Comparison of ENCODE assay signal across 7 mouse cellular contexts in the genomic region with DNA sequence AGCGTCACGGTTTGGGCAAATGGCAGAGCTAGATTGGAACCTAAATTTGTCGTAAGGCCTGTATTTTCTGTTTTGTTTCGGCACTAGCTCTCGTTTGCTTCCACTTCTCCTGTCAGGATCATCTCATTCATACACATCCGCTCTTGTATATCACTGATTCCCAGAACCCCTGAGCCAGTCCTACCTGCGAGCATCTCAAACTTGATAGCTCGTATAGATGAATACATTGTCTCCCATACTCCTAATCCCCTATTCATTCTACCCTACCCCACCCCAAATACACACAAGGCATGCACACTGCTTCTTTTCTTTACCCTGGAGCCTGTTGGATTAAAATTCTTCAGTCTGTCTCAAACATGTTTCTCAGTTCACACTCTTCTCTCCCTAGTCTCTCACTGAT. TPM values are rescaled to one million over a fixed set of nuclear protein-coding genes. Genes with fewer than 3 reads are reported as not detected.
DNase-seq lines count a peak whose midpoint lies in the region; ATAC-seq and TF ChIP-seq lines count a peak whose summit lies in the region.

No protein-coding gene starts in this region.

- no peak for TF ChIP-seq CTCF in lung, postnatal 0 days (IDR thresholded peaks at IDR 0.05)

- peak overlapping the region; percentile 70 for H3K27ac ChIP-seq in lung, postnatal 0 days (ENCODE audit: low read length)
- H3K27ac ChIP-seq in forebrain, embryonic 12.5 days: peak overlapping the region; percentile 87
- H3K27ac ChIP-seq in limb, embryonic 13.5 days: no peak overlapping the region; the same call in 1 of the 2 replicates
- H3K27ac ChIP-seq in stomach, embryonic 14.5 days (ENCODE audit: low read length): peak overlapping the region; percentile 84; the same call in 1 of the 2 replicates

- no peak for TF ChIP-seq EP300 in lung, postnatal 0 days (IDR thresholded peaks at IDR 0.05)

- H3K4me3 ChIP-seq in lung, postnatal 0 days (ENCODE audit: low read depth, low read length): peak overlapping the region; percentile 81
- H3K4me3 ChIP-seq in forebrain, embryonic 12.5 days (replicated peaks): peak overlapping the region; percentile 85
- H3K4me3 ChIP-seq in limb, embryonic 13.5 days: peak overlapping the region; percentile 83
- H3K4me3 ChIP-seq in stomach, embryonic 14.5 days (ENCODE audit: low read depth, low read length): peak overlapping the region; percentile 86

- H3K4me1 ChIP-seq in lung, postnatal 0 days (ENCODE audit: insufficient read depth, low read depth, low read length): peaks cover 10% of the 10 kb centered on the region; the same call in 1 of the 2 replicates
- peaks cover 13% of the 10 kb centered on the region for H3K4me1 ChIP-seq in forebrain, embryonic 12.5 days
- H3K4me1 ChIP-seq in limb, embryonic 13.5 days: peaks cover 16% of the 10 kb centered on the region
- peaks cover 6% of the 10 kb centered on the region for H3K4me1 ChIP-seq in stomach, embryonic 14.5 days (ENCODE audit: control insufficient read depth, insufficient read depth, low read length)

- peak overlapping the region; percentile 68 for H3K9ac ChIP-seq in lung, postnatal 0 days (replicated peaks; ENCODE audit: low read depth)
- peak overlapping the region; percentile 81 for H3K9ac ChIP-seq in forebrain, embryonic 12.5 days
- H3K9ac ChIP-seq in limb, embryonic 13.5 days: peak overlapping the region; percentile 88
- H3K9ac ChIP-seq in stomach, embryonic 14.5 days (replicated peaks; ENCODE audit: low read depth, low read length): peak overlapping the region; percentile 67

- peak overlapping the region; percentile 74 for H3K4me2 ChIP-seq in lung, postnatal 0 days (replicated peaks; ENCODE audit: low read depth, low read length)
- H3K4me2 ChIP-seq in forebrain, embryonic 12.5 days: peak overlapping the region; percentile 62
- H3K4me2 ChIP-seq in limb, embryonic 13.5 days (replicated peaks): peak overlapping the region; percentile 78
- peak overlapping the region; percentile 63 for H3K4me2 ChIP-seq in stomach, embryonic 14.5 days (replicated peaks; ENCODE audit: low read depth, low read length)

- H3K9me3 ChIP-seq in lung, postnatal 0 days (ENCODE audit: low read length): no peaks in the 10 kb centered on the region
- H3K9me3 ChIP-seq in forebrain, embryonic 12.5 days: no peaks in the 10 kb centered on the region
- H3K9me3 ChIP-seq in limb, embryonic 13.5 days: no peaks in the 10 kb centered on the region
- no peaks in the 10 kb centered on the region for H3K9me3 ChIP-seq in stomach, embryonic 14.5 days (ENCODE audit: control insufficient read depth, low read depth, low read length)

- no peak for DNase-seq in lung, postnatal 0 days (ENCODE audit: low spot score)
- DNase-seq in lung, postnatal 14 days: no peak
- DNase-seq in thymus, postnatal 25 days: no peak
- DNase-seq in cerebellum, postnatal 36 days: no peak

- H3K36me3 ChIP-seq in lung, postnatal 0 days (ENCODE audit: insufficient read depth, low read length): peaks cover 14% of the 10 kb centered on the region; the same call in 1 of the 2 replicates
- H3K36me3 ChIP-seq in forebrain, embryonic 12.5 days (replicated peaks): peaks cover 34% of the 10 kb centered on the region
- peaks cover 33% of the 10 kb centered on the region for H3K36me3 ChIP-seq in limb, embryonic 13.5 days
- H3K36me3 ChIP-seq in stomach, embryonic 14.5 days (ENCODE audit: control insufficient read depth, insufficient read depth, low read length): peaks cover 24% of the 10 kb centered on the region

- no peaks in the 10 kb centered on the region for H3K27me3 ChIP-seq in lung, postnatal 0 days (replicated peaks; ENCODE audit: insufficient read depth, low read length)
- H3K27me3 ChIP-seq in forebrain, embryonic 12.5 days: peaks cover 10% of the 10 kb centered on the region; the same call in 1 of the 2 replicates
- peaks cover 13% of the 10 kb centered on the region for H3K27me3 ChIP-seq in limb, embryonic 13.5 days
- no peaks in the 10 kb centered on the region for H3K27me3 ChIP-seq in stomach, embryonic 14.5 days (ENCODE audit: control insufficient read depth, insufficient read depth, low read length)

- no peak for ATAC-seq in lung, postnatal 0 days
- peak; percentile 27; the same call in 1 of the 2 replicates for ATAC-seq in forebrain, embryonic 12.5 days (ENCODE audit: low FRiP score)
- no peak for ATAC-seq in limb, embryonic 13.5 days (ENCODE audit: low FRiP score, low read depth)
- ATAC-seq in stomach, embryonic 14.5 days (ENCODE audit: insufficient number of reproducible peaks, insufficient read depth, low FRiP score, low read depth): no peak

- 4% methylated on average over 8 of the region's 8 CpGs for WGBS in lung, postnatal 0 days
- WGBS in forebrain, embryonic 12.5 days: 3% methylated on average over 8 of the region's 8 CpGs
- 7% methylated on average over 8 of the region's 8 CpGs for WGBS in limb, embryonic 13.5 days
- 5% methylated on average over 8 of the region's 8 CpGs for WGBS in stomach, embryonic 14.5 days

RNA-seq across cellular contexts. Expression of gene Heatr6, which starts 0.7 kb away (rescaled TPM):
- polyA plus RNA-seq in lung, postnatal 0 days (2015; fragmentation: Nextera tagmentation; extraction: Ambion mirVana): 11.8 and 13.7 TPM in 2 replicates
- polyA plus RNA-seq in forebrain, embryonic 12.5 days (2016; fragmentation: Nextera tagmentation; extraction: Ambion mirVana): 33.5 and 34.9 TPM in 2 replicates
- 34.4 and 35.5 TPM in 2 replicates for polyA plus RNA-seq in limb, embryonic 13.5 days (2015; fragmentation: Nextera tagmentation; extraction: Ambion mirVana)
- polyA plus RNA-seq in stomach, embryonic 14.5 days (2014; fragmentation: Nextera tagmentation; extraction: Ambion mirVana): 28.7 and 29.1 TPM in 2 replicates

RNA-seq across cellular contexts. Expression of gene Wfdc21, which starts 7.5 kb away (rescaled TPM):
- 13.8 and 16.6 TPM in 2 replicates for polyA plus RNA-seq in lung, postnatal 0 days (2015; fragmentation: Nextera tagmentation; extraction: Ambion mirVana)
- not detected in 2 replicates for polyA plus RNA-seq in forebrain, embryonic 12.5 days (2016; fragmentation: Nextera tagmentation; extraction: Ambion mirVana)
- not detected in 2 replicates for polyA plus RNA-seq in limb, embryonic 13.5 days (2015; fragmentation: Nextera tagmentation; extraction: Ambion mirVana)
- polyA plus RNA-seq in stomach, embryonic 14.5 days (2014; fragmentation: Nextera tagmentation; extraction: Ambion mirVana): 1.6 TPM in 1 of 2 replicates, not detected in the other

RNA-seq across cellular contexts. Expression of gene Wfdc18, which starts 45.4 kb away (rescaled TPM):
- 11.4 TPM in 1 of 2 replicates, not detected in the other for polyA plus RNA-seq in lung, postnatal 0 days (2015; fragmentation: Nextera tagmentation; extraction: Ambion mirVana)
- polyA plus RNA-seq in forebrain, embryonic 12.5 days (2016; fragmentation: Nextera tagmentation; extraction: Ambion mirVana): not detected in 2 replicates
- 0.55 TPM in 1 of 2 replicates, not detected in the other for polyA plus RNA-seq in limb, embryonic 13.5 days (2015; fragmentation: Nextera tagmentation; extraction: Ambion mirVana)
- polyA plus RNA-seq in stomach, embryonic 14.5 days (2014; fragmentation: Nextera tagmentation; extraction: Ambion mirVana): 0.54 TPM in 1 of 2 replicates, not detected in the other

RNA-seq across cellular contexts. Expression of gene Wfdc17, which starts 50.4 kb away (rescaled TPM):
- polyA plus RNA-seq in lung, postnatal 0 days (2015; fragmentation: Nextera tagmentation; extraction: Ambion mirVana): 27.1 and 33.5 TPM in 2 replicates
- not detected in 2 replicates for polyA plus RNA-seq in forebrain, embryonic 12.5 days (2016; fragmentation: Nextera tagmentation; extraction: Ambion mirVana)
- polyA plus RNA-seq in limb, embryonic 13.5 days (2015; fragmentation: Nextera tagmentation; extraction: Ambion mirVana): 0.39 and 0.66 TPM in 2 replicates
- 1.2 and 2.0 TPM in 2 replicates for polyA plus RNA-seq in stomach, embryonic 14.5 days (2014; fragmentation: Nextera tagmentation; extraction: Ambion mirVana)
